Mouse (Mus musculus) spleen, embryonic (tissue): ENCODE measurements around the gene Akr1cl.

ENCODE experiments used
- CTCF ChIA-PET: fragments of 350-600 bp; sonication (Branson Sonifier 250); formaldehyde crosslinking; loops from one replicate; lab custom pipeline; 2022; lab: Charles Lee

The Akr1cl gene

DNA sequence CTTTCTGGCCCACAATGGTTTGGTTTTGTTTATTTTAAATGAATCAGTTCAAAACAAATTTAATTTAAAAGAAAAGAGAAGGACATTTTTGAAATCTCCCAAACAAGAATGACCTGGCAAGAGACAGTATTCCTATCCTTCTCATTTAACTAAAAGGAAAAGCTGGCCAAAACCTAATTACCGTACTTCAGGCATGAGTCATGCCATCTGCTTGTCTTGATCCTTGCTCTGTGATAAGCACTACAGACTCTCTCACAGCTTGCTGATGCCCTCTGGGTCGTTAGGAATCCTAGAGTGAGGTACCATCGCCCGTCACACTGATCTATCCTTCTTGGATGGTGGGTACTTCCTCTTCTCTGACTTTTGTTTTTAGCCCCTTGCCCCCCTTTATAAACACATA, 39.4 kb downstream of the Akr1cl start:
- CTCF ChIA-PET, result interaction anchor here (0.7 kb wide), 1 partner anchor 498 kb away, joined by 3 read pairs; no protein-coding TSS in a partner anchor

DNA sequence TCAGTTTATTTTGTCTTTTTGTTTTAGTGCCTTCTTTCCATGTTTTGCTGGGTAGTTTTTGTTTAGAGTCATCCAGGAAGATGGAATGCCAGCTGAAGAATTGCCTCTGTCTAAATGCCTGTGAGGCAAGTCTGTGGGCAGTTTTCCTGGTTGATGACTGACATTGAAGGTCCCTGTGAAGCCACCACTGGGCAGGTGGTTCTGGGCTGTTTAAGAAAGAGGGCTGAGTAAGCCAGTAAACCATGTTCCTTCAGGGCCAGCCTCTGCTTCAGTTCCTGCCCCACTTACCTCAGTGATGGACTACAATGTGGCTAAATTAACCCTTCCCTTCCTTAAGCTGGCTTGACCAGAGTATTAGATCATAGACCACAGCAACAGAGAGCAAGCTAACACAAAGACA, 44.4 kb downstream of the Akr1cl start:
- CTCF ChIA-PET, result no interaction called here

DNA sequence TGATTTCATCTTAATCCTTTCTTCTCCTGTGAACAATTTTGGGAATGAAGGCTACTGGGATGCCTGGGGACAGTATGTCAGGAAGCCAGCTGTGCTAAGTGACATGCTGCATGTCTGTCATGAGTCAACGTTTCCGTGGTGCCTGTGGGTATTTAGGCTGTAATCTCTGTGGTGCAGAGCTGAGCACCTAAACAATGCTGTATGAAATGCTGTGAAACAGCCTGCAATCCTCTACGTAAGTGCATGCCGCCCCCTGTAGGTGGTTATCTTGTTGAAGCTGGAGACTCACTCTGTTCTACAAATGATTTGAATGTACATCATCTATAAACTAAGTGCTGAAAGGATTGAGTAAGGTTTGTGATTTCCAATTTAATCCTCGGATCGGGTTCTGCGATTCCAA, 46.4 kb downstream of the Akr1cl start:
- CTCF ChIA-PET, result interaction anchor here (0.6 to 1.0 kb wide), 2 partner anchors 182 to 332 kb away, joined by 3 read pairs; no protein-coding TSS in a partner anchor

DNA sequence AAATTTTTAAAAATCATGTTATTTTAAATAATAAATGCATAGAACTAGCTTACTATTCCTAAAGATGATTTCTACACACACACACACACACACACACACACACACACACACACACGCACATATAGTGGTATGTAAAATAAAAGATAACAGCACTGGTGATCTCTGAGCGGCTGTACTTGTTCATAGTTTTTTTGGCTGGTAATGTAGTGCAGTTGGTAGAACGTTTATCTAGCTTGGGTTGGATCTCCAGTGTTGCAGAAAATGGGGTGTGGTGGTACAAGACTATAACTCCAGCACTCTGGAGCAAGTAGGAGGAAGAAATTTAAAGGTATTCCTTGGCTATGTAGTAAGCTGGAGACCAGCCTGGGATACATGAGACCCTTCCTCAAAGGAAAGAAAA, 49.3 kb downstream of the Akr1cl start:
- CTCF ChIA-PET, result interaction anchor here (0.6 to 1.1 kb wide), 3 partner anchors 14 to 266 kb away, joined by 3 read pairs; no protein-coding TSS in a partner anchor

DNA sequence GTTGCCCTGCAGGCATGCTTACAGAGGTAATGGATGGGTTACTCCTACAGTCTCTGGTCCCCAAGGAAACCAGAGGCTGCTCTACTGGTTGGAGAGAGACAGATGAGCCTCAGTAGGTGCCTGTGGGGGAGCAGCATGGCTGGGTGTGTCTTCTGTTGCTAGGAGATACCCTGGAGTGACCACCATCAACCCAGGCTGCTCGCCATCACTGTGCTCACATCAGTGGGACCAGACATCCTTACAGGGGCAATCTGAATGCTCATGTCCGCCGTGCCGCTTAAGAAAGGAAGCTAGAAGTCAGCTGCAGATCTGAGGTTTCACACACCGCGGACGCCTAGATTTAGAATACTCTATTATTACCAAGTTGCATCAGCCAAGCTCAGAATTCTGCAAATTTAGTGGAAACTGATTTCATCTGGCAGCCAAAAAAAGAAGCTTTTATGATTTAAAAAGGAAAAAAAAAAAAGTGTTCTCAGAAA, 54.2 kb downstream of the Akr1cl start:
- CTCF ChIA-PET, result interaction anchor here (0.5 to 1.2 kb wide), 2 partner anchors 35 to 304 kb away, joined by 3 to 4 read pairs; no protein-coding TSS in a partner anchor

GRCm38 (mm10) chr1:64975346-64975745, 57.2 kb downstream of the Akr1cl start:
- CTCF ChIA-PET, result no interaction called here

- CTCF ChIA-PET, result interaction anchor here (0.6 to 1.1 kb wide), 2 partner anchors 39 to 52 kb away, joined by 3 to 8 read pairs; no protein-coding TSS in a partner anchor
Observed at GRCm38 (mm10) chr1:64970685-64971084, 61.9 kb downstream of the Akr1cl start.
